Mouse (Mus musculus) naive thymus-derived CD4-positive, alpha-beta T cell, adult 2 months (primary cell): ENCODE measurements around the gene Nectin1.

ENCODE experiments used
- DNase-seq: peaks from one replicate; pipeline ENCODE4 v3.0.0-alpha.2; 2011; ENCODE audit warnings: low read depth

Gene Nectin1

GRCm38 (mm10) chr9:43743647-43744137 lies at the start of gene Nectin1:
Nectin1 (plus strand) TSS chr9:43743984.
- DNase-seq: peak; percentile 77

DNA sequence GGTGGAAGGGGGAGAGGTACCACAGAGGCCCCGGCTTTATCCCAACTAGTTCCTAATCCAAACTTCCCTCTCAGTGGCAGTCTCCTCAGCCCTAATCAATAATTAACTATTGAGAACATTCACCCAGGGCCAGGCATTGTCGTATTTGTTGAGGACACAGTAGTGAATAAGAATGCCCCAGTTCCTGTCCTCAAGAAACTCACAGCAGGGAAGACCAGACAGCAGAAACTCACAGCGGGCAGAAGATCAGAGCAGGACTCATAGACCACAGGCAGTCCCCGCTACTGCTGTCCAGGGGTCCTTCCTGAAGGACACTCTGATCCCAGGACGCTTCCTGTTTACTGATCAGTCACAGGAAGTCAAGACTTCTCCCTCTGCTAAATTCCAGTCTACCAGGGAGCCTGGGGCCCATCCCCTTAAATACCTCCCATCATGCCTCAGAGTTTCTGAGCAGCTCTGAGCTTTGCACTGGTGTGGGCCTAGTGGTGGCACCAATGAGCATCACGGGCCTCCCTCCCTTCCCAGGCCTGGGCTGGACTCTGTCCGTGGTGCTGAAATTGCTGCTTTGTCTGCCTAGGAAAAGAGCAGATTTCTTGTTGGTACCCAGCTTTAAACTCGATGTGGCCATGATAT lies 45.6 kb upstream of the Nectin1 start:
- no peak for DNase-seq

- DNase-seq: no peak
Measured at GRCm38 (mm10) chr9:43698841-43699240, 44.9 kb upstream of the Nectin1 start.

DNA sequence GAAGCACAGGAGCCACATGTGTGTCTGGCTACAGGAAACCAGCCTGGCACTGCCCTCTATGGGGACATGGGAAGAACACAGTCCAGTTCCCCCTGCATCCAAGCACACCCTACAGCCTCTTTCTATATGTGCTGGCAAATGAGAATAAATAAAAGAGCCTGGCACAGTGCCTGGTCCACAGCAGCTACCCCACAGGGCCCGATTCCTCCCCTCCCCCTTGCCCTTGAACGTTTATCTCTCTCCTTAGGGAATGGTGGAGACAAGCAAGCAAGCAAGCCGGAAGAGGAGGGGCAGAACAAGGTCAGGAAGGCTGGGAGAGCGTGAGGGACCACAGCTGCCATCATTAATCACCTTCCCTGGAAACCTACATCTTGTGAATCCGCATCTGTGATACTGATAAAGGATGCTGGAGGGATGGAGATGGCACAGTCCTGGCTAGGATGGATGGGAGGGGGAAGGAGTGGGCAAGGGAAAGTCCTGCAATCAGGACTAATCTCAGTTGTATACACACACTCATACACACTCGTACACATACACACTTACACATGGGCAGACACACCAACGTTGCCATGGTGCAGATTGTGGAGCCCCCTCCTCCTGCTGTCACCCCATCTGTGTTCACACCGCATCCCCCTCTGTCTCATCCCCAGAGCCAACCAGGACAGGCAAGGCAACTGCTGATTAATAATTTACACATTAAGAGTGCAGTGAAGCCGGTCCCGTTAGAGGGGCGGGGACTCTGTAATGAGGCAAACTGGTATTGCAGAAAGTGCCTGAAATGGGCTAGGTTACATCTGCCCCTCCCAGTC lies 44.2 kb upstream of the Nectin1 start:
- DNase-seq: no peak

GRCm38 (mm10) chr9:43700226-43700579 lies 43.6 kb upstream of the Nectin1 start:
- no peak for DNase-seq

- DNase-seq: no peak
Measured at GRCm38 (mm10) chr9:43701748-43702147, 42.0 kb upstream of the Nectin1 start.

- no peak for DNase-seq
Measured at GRCm38 (mm10) chr9:43707571-43707970, 36.2 kb upstream of the Nectin1 start.

GRCm38 (mm10) chr9:43708715-43709114 lies 35.1 kb upstream of the Nectin1 start:
- DNase-seq: no peak

- DNase-seq: no peak
Measured at GRCm38 (mm10) chr9:43713432-43713831, 30.4 kb upstream of the Nectin1 start.

DNA sequence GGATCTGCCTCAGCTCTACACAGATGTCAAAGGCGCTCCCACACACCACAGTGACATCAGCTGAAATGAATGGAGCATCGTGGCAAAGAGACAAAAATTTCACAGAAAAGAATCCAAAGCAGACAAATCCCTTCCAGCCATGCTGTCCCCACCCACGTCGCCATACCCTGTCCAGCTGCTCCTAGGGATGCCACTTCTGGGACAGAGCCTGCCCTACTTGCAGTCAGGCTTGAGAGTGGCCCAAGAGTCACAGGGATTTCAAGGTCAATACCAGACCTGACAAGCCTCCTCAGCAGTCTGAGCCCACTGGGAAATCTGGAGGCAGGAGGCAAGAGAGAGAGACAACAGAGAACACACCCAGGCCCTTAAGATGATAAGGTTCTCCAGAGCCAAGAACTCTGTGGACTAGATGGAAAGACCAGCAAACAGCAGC lies 24.4 kb upstream of the Nectin1 start:
- DNase-seq: no peak

DNA sequence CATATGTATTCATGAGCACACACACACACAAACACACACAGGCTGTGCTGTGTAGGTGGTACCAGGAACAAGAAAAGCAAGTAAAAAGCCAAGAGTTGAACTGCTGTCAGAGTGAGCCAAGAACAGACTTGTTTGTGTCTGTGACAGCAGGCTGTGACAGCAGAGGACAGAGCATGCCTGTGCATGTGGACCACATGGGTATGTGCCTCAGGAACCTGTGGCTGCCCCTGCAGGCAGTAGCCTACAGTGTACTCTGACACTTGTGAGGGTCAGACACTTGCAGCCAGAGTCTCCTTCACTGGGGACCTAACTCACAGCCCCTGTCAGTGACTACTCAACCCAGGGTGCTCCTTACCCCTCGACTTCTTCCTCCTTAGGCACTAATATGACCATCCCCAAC lies 23.7 kb upstream of the Nectin1 start:
- DNase-seq: no peak

DNA sequence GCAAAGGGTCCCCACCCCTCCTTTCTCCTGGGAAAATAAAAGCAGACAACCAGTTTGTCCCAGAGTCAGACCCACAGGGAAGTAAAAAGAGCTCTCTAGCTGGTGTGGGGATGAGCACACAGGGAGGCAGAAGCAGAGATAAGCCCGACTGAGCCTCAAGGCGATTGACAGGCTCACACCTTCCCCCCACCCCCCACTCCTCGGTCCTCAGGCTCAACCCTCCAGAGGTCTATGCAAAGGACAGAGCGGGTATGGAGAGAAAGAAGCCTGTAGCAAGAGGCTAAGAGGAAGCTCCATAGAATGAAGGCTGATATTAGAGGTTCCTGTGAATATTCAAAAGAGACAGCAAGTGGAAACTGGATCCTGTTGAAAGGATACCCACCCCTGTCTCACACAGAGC lies 19.7 kb upstream of the Nectin1 start:
- no peak for DNase-seq

GRCm38 (mm10) chr9:43729450-43730266 lies 14.1 kb upstream of the Nectin1 start:
- no peak for DNase-seq

GRCm38 (mm10) chr9:43730284-43731027 lies 13.3 kb upstream of the Nectin1 start:
- peak; percentile 18 for DNase-seq

- DNase-seq: no peak
Measured at GRCm38 (mm10) chr9:43731880-43732279, 11.9 kb upstream of the Nectin1 start.

- no peak for DNase-seq
Measured at GRCm38 (mm10) chr9:43732671-43733070, 11.1 kb upstream of the Nectin1 start.

GRCm38 (mm10) chr9:43734952-43735351 lies 8.8 kb upstream of the Nectin1 start:
- DNase-seq: no peak

- DNase-seq: no peak
Measured at GRCm38 (mm10) chr9:43736046-43736730, 7.6 kb upstream of the Nectin1 start.

GRCm38 (mm10) chr9:43737331-43737730 lies 6.5 kb upstream of the Nectin1 start:
- DNase-seq: no peak

- DNase-seq: no peak
Measured at GRCm38 (mm10) chr9:43737871-43738292, 5.9 kb upstream of the Nectin1 start.

- DNase-seq: no peak
Measured at GRCm38 (mm10) chr9:43738480-43739084, 5.2 kb upstream of the Nectin1 start.
